Mouse (Mus musculus): ENCODE measurements around the gene Dguok. TPM values are rescaled to one million over a fixed set of nuclear protein-coding genes. Genes with fewer than 3 reads are reported as not detected.

The Dguok gene
- 25.3 and 29.1 TPM in 2 replicates for polyA plus RNA-seq (2015; fragmentation: Nextera tagmentation; extraction: Ambion mirVana)

- DNase-seq (peak; percentile 96), ATAC-seq (ENCODE audit: low read depth) (peak; percentile 94)
- Histone ChIP-seq H3K9ac (peak within 1 kb of the TSS; percentile 85), H3K27me3 (no peaks in the 10 kb centered on the region), H3K4me3 (replicated peaks) (peak within 1 kb of the TSS; percentile 85), H3K36me3 (0 out of 2 replicates have a peak, but pooled peaks cover 2% of the 10 kb centered on the region), H3K4me1 (replicated peaks) (peaks cover 44% of the 10 kb centered on the region), H3K4me2 (peak within 1 kb of the TSS; percentile 91), H3K9me3 (replicated peaks) (no peaks in the 10 kb centered on the region), H3K27ac (peak within 1 kb of the TSS; percentile 99)
- under 1% methylated on average over 54 of the region's 54 CpGs for WGBS (ENCODE audit: insufficient replicate concordance)
These were observed at the start of gene Dguok for GRCm38 (mm10) chr6:83506258-83507167. Dguok (minus strand) TSS chr6:83506969.

- H3K4me1 ChIP-seq (replicated peaks) = no peaks in the 10 kb centered on the region
- H3K4me3 ChIP-seq (replicated peaks) = no peak overlapping the region
- peaks cover 53% of the 10 kb centered on the region for H3K36me3 ChIP-seq
- ATAC-seq (ENCODE audit: low read depth) = no peak
- H3K9ac ChIP-seq = no peak overlapping the region
- 62% methylated on average over 6 of the region's 6 CpGs for whole genome bisulfite sequencing (ENCODE audit: insufficient replicate concordance)
- H3K4me2 ChIP-seq = no peak overlapping the region
- H3K27ac ChIP-seq = no peak overlapping the region
- DNase-seq = no peak
- H3K27me3 ChIP-seq = no peaks in the 10 kb centered on the region
- no peaks in the 10 kb centered on the region for H3K9me3 ChIP-seq (replicated peaks)
These were observed 49.2 kb upstream of the Dguok start for GRCm38 (mm10) chr6:83555972-83556371.

- Histone ChIP-seq H3K9ac (no peak overlapping the region), H3K9me3 (replicated peaks) (no peaks in the 10 kb centered on the region), H3K27ac (no peak overlapping the region), H3K4me1 (replicated peaks) (no peaks in the 10 kb centered on the region), H3K4me2 (no peak overlapping the region), H3K4me3 (replicated peaks) (no peak overlapping the region), H3K27me3 (no peaks in the 10 kb centered on the region), H3K36me3 (peaks cover 34% of the 10 kb centered on the region)
- ATAC-seq (ENCODE audit: low read depth) (no peak), DNase-seq (no peak)
- 70% methylated on average over 5 of the region's 5 CpGs for WGBS (ENCODE audit: insufficient replicate concordance)
These were observed 41.6 kb upstream of the Dguok start for GRCm38 (mm10) chr6:83548346-83548745.

GRCm38 (mm10) chr6:83545778-83546177 is 39.0 kb upstream of the Dguok start:
- ATAC-seq (ENCODE audit: low read depth) (no peak), DNase-seq (no peak)
- Histone ChIP-seq H3K4me3 (replicated peaks) (no peak overlapping the region), H3K36me3 (peaks cover 35% of the 10 kb centered on the region), H3K9me3 (replicated peaks) (no peaks in the 10 kb centered on the region), H3K4me1 (replicated peaks) (no peaks in the 10 kb centered on the region), H3K4me2 (no peak overlapping the region), H3K27me3 (no peaks in the 10 kb centered on the region), H3K9ac (no peak overlapping the region), H3K27ac (no peak overlapping the region)
- 75% methylated on average over 3 of the region's 3 CpGs for WGBS (ENCODE audit: insufficient replicate concordance)

- no peaks in the 10 kb centered on the region for H3K4me1 ChIP-seq (replicated peaks)
- ATAC-seq (ENCODE audit: low read depth) (no peak), DNase-seq (no peak)
- WGBS (ENCODE audit: insufficient replicate concordance) = 72% methylated on average over 11 of the region's 11 CpGs
- peaks cover 28% of the 10 kb centered on the region for H3K36me3 ChIP-seq
- H3K4me3 ChIP-seq (replicated peaks) = no peak overlapping the region
- H3K9ac ChIP-seq = no peak overlapping the region
- no peak overlapping the region for H3K27ac ChIP-seq
- no peak overlapping the region for H3K4me2 ChIP-seq
- no peaks in the 10 kb centered on the region for H3K9me3 ChIP-seq (replicated peaks)
- H3K27me3 ChIP-seq = no peaks in the 10 kb centered on the region
These were observed 35.1 kb upstream of the Dguok start for GRCm38 (mm10) chr6:83541756-83542456.

GRCm38 (mm10) chr6:83540017-83540416 is 33.2 kb upstream of the Dguok start:
- no peak overlapping the region for H3K27ac ChIP-seq
- H3K9ac ChIP-seq = no peak overlapping the region
- WGBS (ENCODE audit: insufficient replicate concordance) = 37% methylated on average over 4 of the region's 4 CpGs
- H3K4me3 ChIP-seq (replicated peaks) = no peak overlapping the region
- ATAC-seq (ENCODE audit: low read depth) = no peak
- H3K4me1 ChIP-seq (replicated peaks) = no peaks in the 10 kb centered on the region
- H3K27me3 ChIP-seq = no peaks in the 10 kb centered on the region
- no peaks in the 10 kb centered on the region for H3K9me3 ChIP-seq (replicated peaks)
- DNase-seq = no peak
- H3K4me2 ChIP-seq = no peak overlapping the region
- H3K36me3 ChIP-seq = peaks cover 15% of the 10 kb centered on the region; the same call in 1 of the 2 replicates

- H3K4me1 ChIP-seq (replicated peaks) = no peaks in the 10 kb centered on the region
- ATAC-seq (ENCODE audit: low read depth) (no peak), DNase-seq (no peak)
- no peak overlapping the region for H3K9ac ChIP-seq
- H3K9me3 ChIP-seq (replicated peaks) = no peaks in the 10 kb centered on the region
- peaks cover 5% of the 10 kb centered on the region for H3K27me3 ChIP-seq
- H3K4me3 ChIP-seq (replicated peaks) = no peak overlapping the region
- 24% methylated on average over 6 of the region's 6 CpGs for WGBS (ENCODE audit: insufficient replicate concordance)
- H3K4me2 ChIP-seq = no peak overlapping the region
- no peaks in the 10 kb centered on the region for H3K36me3 ChIP-seq
- no peak overlapping the region for H3K27ac ChIP-seq
These were observed 30.0 kb upstream of the Dguok start for GRCm38 (mm10) chr6:83536795-83537059.

- Histone ChIP-seq H3K9ac (no peak within 1 kb of the TSS), H3K27me3 (peaks cover 7% of the 10 kb centered on the region), H3K4me1 (replicated peaks) (no peaks in the 10 kb centered on the region), H3K4me2 (no peak within 1 kb of the TSS), H3K4me3 (replicated peaks) (no peak within 1 kb of the TSS), H3K36me3 (no peaks in the 10 kb centered on the region), H3K9me3 (replicated peaks) (no peaks in the 10 kb centered on the region), H3K27ac (no peak within 1 kb of the TSS)
- ATAC-seq (ENCODE audit: low read depth) (no peak), DNase-seq (no peak)
- WGBS (ENCODE audit: insufficient replicate concordance) = 51% methylated on average over 12 of the region's 12 CpGs
These were observed 29.4 kb upstream of the Dguok start, which contains the start of gene Actg2 for GRCm38 (mm10) chr6:83536028-83536794. Actg2 (minus strand) TSS chr6:83536265.

GRCm38 (mm10) chr6:83532608-83533007 is 25.8 kb upstream of the Dguok start:
- H3K4me3 ChIP-seq (replicated peaks) = no peak overlapping the region
- H3K27ac ChIP-seq = no peak overlapping the region
- no peak overlapping the region for H3K9ac ChIP-seq
- ATAC-seq (ENCODE audit: low read depth) (no peak), DNase-seq (no peak)
- no peak overlapping the region for H3K4me2 ChIP-seq
- no peaks in the 10 kb centered on the region for H3K9me3 ChIP-seq (replicated peaks)
- H3K27me3 ChIP-seq = peaks cover 7% of the 10 kb centered on the region
- WGBS (ENCODE audit: insufficient replicate concordance) = 52% methylated on average over 2 of the region's 2 CpGs
- H3K4me1 ChIP-seq (replicated peaks) = no peaks in the 10 kb centered on the region
- H3K36me3 ChIP-seq = no peaks in the 10 kb centered on the region

GRCm38 (mm10) chr6:83523194-83523593 is 16.4 kb upstream of the Dguok start:
- 34% methylated on average over 6 of the region's 6 CpGs for WGBS (ENCODE audit: insufficient replicate concordance)
- Histone ChIP-seq H3K9ac (0 out of 2 replicates have a peak overlapping the region, but pooled peaks have one; percentile 29), H3K4me2 (no peak overlapping the region), H3K27me3 (peaks cover 4% of the 10 kb centered on the region; the same call in 1 of the 2 replicates), H3K36me3 (no peaks in the 10 kb centered on the region), H3K27ac (no peak overlapping the region), H3K9me3 (replicated peaks) (no peaks in the 10 kb centered on the region), H3K4me1 (replicated peaks) (peaks cover 13% of the 10 kb centered on the region), H3K4me3 (replicated peaks) (no peak overlapping the region)
- no peak for ATAC-seq (ENCODE audit: low read depth)
- DNase-seq = no peak

- no peak overlapping the region for H3K4me3 ChIP-seq (replicated peaks)
- no peak overlapping the region for H3K27ac ChIP-seq
- DNase-seq (no peak), ATAC-seq (ENCODE audit: low read depth) (no peak)
- H3K4me2 ChIP-seq = no peak overlapping the region
- no peak overlapping the region for H3K9ac ChIP-seq
- H3K36me3 ChIP-seq = no peaks in the 10 kb centered on the region
- peaks cover 4% of the 10 kb centered on the region; the same call in 1 of the 2 replicates for H3K27me3 ChIP-seq
- 40% methylated on average over 6 of the region's 6 CpGs for WGBS (ENCODE audit: insufficient replicate concordance)
- H3K9me3 ChIP-seq (replicated peaks) = no peaks in the 10 kb centered on the region
- peaks cover 13% of the 10 kb centered on the region for H3K4me1 ChIP-seq (replicated peaks)
These were observed 15.0 kb upstream of the Dguok start for GRCm38 (mm10) chr6:83521784-83522183.

Measured in liver, embryonic 13.5 days (tissue).